Mouse (Mus musculus) cerebellum, postnatal 25 days (tissue): ENCODE measurements around the gene Col4a6.

Source experiments
- DNase-seq, 2 experiments: peaks; one replicate each; pipeline ENCODE4 v3.0.0; 2021; ENCODE audit warnings: mixed read lengths in 2 of 2

Gene Col4a6

DNA sequence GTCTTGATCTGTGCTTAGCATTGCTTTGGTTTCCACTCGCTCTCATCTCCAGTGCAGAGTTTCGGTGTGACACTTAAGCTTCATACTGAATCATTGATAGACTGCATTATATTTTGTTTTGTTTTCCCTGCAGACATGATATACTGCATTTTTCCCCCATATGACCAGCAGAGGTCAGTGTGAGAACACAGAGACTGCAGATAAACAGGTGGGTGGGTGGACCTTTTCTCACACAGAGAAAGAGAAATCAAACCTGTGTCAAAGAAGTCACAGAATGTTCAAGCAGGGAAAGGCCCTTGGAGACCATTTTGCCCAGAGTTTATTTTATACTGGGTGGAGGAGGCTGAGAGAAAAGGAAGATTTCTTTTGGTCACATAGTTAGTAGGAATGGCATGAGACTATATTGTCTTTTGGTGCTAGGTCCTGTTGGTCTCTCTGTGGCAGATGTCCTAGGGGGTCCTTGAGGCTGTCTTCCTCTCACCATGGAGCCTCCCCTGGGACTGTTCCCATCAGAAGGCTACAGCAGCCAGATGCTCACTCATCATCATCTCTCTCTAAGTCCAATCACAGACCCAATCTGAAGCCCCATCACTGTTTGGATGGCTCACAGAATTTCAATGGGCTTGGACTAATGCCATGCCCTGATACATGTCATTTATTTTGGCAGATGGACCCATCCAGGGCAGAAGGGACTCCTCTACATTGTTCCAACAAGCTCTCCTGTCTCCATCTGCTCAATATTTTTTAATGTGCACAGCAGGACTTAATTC, 237.1 kb downstream of the Col4a6 start:
- DNase-seq, result peak; percentile 6 to 8

DNA sequence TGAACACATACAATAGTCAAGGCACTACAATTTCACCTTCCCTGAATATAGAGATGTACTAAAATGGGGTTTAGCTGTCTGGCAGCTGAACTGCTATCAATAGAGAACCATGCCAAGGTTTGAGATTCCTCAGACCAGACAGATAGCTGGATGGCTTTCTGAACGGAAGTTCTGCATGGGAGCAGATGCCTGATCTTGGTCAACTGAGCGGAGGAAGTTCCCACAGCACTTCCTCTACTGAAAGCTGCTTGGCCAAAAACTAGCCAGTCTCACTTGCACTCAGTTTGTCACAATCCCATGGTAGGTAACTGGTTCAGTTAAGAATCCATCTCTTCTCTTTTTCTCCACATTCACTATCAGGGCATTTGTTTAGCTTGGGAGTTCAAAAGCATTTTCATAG, 245.7 kb downstream of the Col4a6 start:
- no peak for DNase-seq

- peak; percentile 19 to 40 for DNase-seq
Observed at GRCm38 (mm10) chrX:141212802-141213201, 261.1 kb downstream of the Col4a6 start.

DNA sequence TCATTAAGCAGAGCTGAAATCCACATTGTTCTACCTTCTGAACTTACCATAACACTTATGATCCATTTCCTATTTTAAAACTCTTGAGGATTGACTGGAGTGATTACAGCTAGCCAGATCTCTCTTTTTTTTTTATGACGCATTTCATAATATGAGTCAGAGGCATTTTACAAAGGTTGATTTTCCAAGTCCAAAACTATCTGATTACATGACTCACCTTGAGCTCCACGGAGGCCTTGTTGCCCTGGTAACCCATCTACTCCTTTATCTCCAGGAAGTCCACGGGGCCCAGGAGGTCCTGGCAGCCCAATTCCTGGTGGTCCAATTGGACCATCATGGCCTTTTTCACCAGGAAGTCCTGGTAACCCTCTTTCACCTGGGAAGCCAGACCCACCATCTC, 274.9 kb downstream of the Col4a6 start:
- no peak for DNase-seq

- no peak for DNase-seq
Observed at GRCm38 (mm10) chrX:141195036-141195435, 278.8 kb downstream of the Col4a6 start.

DNA sequence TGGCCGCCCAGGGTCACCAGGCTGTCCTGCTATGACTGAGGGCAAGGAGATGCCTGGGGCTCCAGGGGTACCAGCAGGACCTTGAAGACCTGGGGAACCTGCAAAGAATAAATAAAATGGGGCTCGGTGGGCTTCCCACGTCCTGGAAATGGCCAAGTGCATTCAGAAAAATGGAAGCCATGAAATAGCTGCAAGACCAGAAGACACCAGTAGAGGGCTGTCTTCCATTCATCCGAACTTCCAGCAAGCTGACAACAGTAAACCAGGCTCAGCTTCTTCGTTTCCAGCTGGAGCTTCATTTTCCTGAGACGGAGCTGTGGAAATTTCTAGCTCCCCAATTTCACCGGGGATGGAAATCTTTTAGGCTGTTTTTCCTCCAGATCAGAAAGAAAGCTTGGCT, 298.5 kb downstream of the Col4a6 start:
- DNase-seq, result peak in 1 of 2 experiments; percentile 39

DNA sequence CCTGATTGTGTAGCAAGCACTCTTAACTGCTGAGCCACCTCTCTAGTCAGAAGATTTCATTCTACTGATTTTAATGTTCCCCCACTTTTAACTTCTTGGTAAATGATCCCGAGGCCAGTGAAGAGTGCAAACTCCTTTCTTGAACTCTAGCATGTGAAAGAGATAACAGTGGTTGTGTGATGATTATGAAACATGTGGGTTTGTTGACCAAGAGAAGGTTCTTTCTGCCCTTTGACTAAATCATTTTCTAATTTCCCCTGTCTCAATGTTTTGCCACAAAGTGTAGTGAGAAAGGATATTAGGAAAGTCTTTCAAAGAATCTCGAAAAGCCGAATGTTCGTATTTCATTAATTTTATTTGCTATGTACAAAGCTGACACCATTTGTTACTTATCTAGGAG, 308.8 kb downstream of the Col4a6 start:
- no peak for DNase-seq

DNA sequence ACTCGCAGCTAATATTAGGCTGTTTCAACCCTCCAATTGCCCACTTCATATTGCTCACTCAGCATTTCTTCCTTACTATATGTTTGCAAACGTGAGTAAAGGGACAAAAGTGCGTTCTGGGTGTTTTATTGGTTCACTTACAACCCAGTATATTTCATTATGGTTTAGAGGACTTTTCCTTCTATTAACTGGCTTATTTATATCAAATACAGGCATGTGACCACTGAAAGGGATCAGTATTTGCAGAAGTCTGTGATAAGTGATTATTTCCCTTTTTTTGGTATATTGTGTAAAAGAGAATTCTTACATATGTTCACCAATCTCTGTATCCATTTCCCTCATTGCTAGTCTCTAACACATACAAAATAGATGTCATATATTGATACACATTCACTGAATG, 313.5 kb downstream of the Col4a6 start:
- DNase-seq, result no peak

- peak in 1 of 2 experiments; percentile 27 for DNase-seq
Observed at GRCm38 (mm10) chrX:141158160-141158559, 315.7 kb downstream of the Col4a6 start.

DNA sequence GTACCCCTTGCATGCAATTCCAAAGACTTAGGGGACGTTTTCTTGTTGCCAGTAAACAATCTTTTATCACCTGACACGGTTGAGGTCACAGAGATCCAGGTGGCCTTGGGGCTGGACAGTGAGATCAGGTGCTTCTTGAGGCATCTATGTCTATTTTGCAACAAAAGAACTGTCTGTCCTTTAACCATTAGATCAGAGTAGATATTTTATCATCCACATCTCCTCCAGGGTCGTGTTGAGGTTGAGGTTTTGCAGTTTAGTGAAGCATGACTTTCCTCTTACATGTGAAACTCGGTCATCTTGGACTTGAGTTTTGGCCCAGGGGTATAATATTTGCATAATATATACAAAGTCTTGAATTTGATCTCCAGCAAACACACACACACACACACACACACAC, 316.2 kb downstream of the Col4a6 start:
- no peak for DNase-seq

GRCm38 (mm10) chrX:141156696-141157095, 317.2 kb downstream of the Col4a6 start:
- DNase-seq, result no peak

DNA sequence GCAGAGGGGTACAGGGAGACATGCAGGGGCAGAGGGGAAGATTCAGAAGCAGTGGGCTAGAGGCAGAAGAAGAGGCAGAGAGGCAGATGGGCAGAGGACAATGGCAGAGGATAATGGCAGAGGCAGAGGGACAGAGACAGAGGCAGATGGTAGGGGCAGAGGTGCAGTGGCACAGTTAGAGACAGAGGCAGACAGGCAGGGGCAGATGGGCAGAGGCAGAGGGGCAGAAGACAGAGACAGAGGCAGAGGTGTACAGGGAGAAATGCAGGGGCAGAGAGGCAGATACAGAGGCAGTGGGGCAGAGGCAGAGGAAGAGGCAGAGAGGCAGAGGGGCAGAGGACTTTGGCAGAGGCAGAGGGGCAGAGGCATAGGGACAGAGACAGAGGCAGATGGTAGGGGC, 322.7 kb downstream of the Col4a6 start:
- DNase-seq, result no peak

DNA sequence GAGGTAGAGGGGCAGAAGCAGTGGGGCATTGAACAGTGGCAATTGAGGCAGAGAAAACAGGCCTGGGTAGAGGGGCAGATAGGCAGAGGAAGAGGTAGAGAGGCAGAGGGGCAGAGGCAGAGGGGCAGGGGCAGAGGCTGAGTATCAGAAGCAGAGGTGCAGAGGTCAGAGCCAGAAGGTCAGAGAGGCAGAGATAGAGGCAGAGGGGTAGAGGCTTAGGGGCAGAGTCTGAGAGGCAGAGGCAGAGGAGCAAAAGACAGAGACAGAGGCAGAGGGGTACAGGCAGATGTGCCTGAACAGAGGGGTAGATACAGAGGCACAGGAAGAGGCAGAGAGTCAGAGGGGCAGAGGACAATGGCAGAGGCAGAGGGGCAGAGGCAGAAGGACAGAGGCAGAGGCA, 323.6 kb downstream of the Col4a6 start:
- no peak for DNase-seq

GRCm38 (mm10) chrX:141149705-141150104, 324.2 kb downstream of the Col4a6 start:
- no peak for DNase-seq
